Mouse (Mus musculus): ENCODE data around the gene Rnf212.
A peak's percentile ranks its signal among the peaks of the same experiment; 100 is the strongest.
"Not testable (repeated sequence)": the region's sequence is repeated elsewhere in the genome, so short reads cannot be mapped to it uniquely, and the experiment has no call there.

Gene Rnf212

GRCm38 (mm10) chr5:108774630-108775306, at the start of gene Rnf212:
Gene Rnf212 (minus strand): TSS chr5:108774982.
- no peak for DNase-seq (ENCODE audit: low read depth, low spot score)

- DNase-seq (ENCODE audit: low read depth, low spot score): no peak
Observed at GRCm38 (mm10) chr5:108823276-108823675, 48.5 kb upstream of the Rnf212 start.

GRCm38 (mm10) chr5:108808750-108809149, 34.0 kb upstream of the Rnf212 start, which contains the start of gene Vmn2r8:
Gene Vmn2r8 (minus strand): TSS chr5:108808850.
- DNase-seq (ENCODE audit: low read depth, low spot score): not testable (repeated sequence)

- no peak for DNase-seq (ENCODE audit: low read depth, low spot score)
Observed at GRCm38 (mm10) chr5:108803646-108804045, 28.9 kb upstream of the Rnf212 start.

GRCm38 (mm10) chr5:108795263-108795662, 20.5 kb upstream of the Rnf212 start, which contains the start of gene Tmed11:
Gene Tmed11 (minus strand): TSS chr5:108795363.
- DNase-seq (ENCODE audit: low read depth, low spot score): not testable (repeated sequence)

- DNase-seq (ENCODE audit: low read depth, low spot score): not testable (repeated sequence)
Observed at GRCm38 (mm10) chr5:108790385-108790784, 15.6 kb upstream of the Rnf212 start.

- no peak for DNase-seq (ENCODE audit: low read depth, low spot score)
Observed at GRCm38 (mm10) chr5:108760002-108760401, 14.8 kb downstream of the Rnf212 start.

GRCm38 (mm10) chr5:108758396-108758795, 16.4 kb downstream of the Rnf212 start:
- DNase-seq (ENCODE audit: low read depth, low spot score): no peak

GRCm38 (mm10) chr5:108751258-108751657, 23.5 kb downstream of the Rnf212 start:
- DNase-seq (ENCODE audit: low read depth, low spot score): not testable (repeated sequence)

GRCm38 (mm10) chr5:108750328-108751210, 24.2 kb downstream of the Rnf212 start:
- DNase-seq (ENCODE audit: low read depth, low spot score): no peak

- no peak for DNase-seq (ENCODE audit: low read depth, low spot score)
Observed at GRCm38 (mm10) chr5:108744629-108745028, 30.2 kb downstream of the Rnf212 start.

GRCm38 (mm10) chr5:108743856-108744255, 30.9 kb downstream of the Rnf212 start:
- DNase-seq (ENCODE audit: low read depth, low spot score): no peak

- no peak for DNase-seq (ENCODE audit: low read depth, low spot score)
Observed at GRCm38 (mm10) chr5:108742596-108742995, 32.2 kb downstream of the Rnf212 start.

GRCm38 (mm10) chr5:108741844-108742243, 32.9 kb downstream of the Rnf212 start:
- no peak for DNase-seq (ENCODE audit: low read depth, low spot score)

GRCm38 (mm10) chr5:108727425-108727824, 47.4 kb downstream of the Rnf212 start:
- no peak for DNase-seq (ENCODE audit: low read depth, low spot score)

- DNase-seq (ENCODE audit: low read depth, low spot score): peak; percentile 26
Observed at GRCm38 (mm10) chr5:108726557-108727248, 48.1 kb downstream of the Rnf212 start.

GRCm38 (mm10) chr5:108724006-108724405, 50.8 kb downstream of the Rnf212 start:
- no peak for DNase-seq (ENCODE audit: low read depth, low spot score)

- DNase-seq (ENCODE audit: low read depth, low spot score): no peak
Observed at GRCm38 (mm10) chr5:108719761-108720160, 55.0 kb downstream of the Rnf212 start.

- DNase-seq (ENCODE audit: low read depth, low spot score): no peak
Observed at GRCm38 (mm10) chr5:108718051-108718450, 56.7 kb downstream of the Rnf212 start.

GRCm38 (mm10) chr5:108715974-108716373, 58.8 kb downstream of the Rnf212 start:
- no peak for DNase-seq (ENCODE audit: low read depth, low spot score)

GRCm38 (mm10) chr5:108714149-108714548, 60.6 kb downstream of the Rnf212 start:
- DNase-seq (ENCODE audit: low read depth, low spot score): no peak

GRCm38 (mm10) chr5:108713691-108714090, 61.1 kb downstream of the Rnf212 start:
- no peak for DNase-seq (ENCODE audit: low read depth, low spot score)
